Mouse (Mus musculus) natural killer cell, adult 2 months (primary cell): ENCODE results near the gene Nek7.

Experiments used
- DNase-seq, 2 experiments: peaks; one replicate each; pipeline ENCODE4 v3.0.0; 2022; ENCODE audit warnings: low spot score in 2 of 2

The Nek7 gene

DNA sequence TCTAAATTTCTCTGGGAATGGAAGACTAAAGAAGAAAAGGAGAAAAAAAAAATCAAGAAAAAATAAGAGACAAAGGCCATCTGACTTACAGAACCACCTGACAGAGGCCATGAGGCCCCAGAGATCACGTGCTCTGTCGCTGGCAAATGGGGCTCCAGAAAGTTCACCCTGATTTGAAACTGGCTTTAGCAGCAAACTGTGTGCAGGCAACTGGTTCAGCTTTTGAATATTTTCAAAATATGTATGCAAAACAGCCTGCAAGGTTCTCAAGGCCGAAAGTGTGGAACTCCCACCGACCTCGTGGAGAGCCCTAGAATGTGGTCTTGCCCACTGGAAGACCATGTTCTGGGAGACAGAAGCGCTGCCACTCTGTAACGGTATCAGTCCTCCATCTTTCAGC is 11.6 kb downstream of the Nek7 start:
- no peak for DNase-seq

DNA sequence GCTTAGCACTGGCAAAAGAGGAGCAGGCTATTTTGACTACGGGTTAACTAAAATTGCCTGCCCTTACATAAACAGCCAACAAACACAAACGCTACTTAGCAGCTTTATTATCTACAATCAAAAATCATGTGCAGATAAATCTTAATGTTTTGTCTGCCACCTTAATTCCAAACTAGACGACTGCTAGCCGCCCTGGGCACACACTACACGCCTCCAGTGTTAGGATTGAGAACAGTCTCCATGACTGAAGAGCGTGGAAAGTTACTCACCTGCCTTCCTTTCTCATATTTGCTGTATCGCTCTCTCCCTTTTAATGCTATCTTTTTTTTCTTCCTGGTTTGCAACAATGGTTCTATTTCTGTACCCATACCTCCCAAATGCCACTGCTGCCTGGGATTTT is 12.1 kb downstream of the Nek7 start:
- DNase-seq = no peak

DNA sequence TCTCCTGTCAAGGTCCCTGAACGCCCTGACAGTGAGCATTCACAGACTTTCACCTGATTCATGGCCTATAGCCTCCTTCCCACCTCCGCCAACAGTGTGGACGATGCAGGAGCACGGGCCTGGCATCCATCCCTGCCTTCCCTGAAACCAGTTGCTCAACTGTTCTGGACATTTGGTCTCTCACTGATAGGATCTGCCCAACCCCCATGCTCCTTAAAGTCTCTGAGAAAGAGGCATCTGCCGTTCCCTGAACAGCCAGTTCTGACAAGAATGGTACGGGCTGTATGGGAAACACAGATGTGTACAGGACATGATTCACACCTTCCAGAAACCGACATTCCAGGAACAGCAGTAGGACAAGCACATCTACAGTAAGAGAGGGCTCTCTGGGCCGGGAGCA is 13.2 kb downstream of the Nek7 start:
- DNase-seq = no peak

DNA sequence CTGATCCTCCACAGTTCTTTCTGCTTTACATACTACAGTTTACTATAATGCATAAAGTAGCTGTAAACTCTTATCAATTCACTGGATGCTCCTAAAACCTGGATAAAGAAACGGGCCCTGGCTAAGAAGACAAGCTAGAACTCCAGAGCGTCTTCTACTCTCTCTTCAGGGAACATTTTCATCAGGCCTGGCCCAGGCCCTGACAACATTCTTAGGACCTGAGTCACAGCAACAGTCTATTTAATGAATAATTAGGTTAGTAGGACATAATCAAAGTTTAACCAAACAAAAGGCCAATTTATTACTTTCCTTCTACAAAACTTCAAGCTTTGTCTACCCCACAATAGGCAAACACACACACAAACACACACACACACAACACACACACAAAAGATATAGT is 15.2 kb downstream of the Nek7 start:
- DNase-seq = no peak

DNA sequence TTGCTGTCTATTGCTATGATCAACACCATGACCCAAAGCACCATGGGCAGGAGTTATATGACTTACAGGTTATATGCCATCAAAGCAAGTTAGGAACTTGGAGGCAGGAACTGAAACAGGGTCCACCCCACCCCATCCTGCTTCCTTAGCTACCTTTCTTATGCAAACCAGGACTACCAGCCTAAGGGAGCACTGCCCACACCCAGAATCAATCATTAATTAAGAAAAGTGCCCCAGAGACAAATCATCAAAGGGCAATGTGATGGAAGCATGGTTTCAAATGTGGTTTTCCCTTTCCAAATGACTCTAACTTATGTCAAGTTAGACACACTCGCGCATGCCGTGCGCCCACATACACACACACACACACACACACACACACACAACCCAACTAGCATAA is 16.0 kb downstream of the Nek7 start:
- no peak for DNase-seq

DNA sequence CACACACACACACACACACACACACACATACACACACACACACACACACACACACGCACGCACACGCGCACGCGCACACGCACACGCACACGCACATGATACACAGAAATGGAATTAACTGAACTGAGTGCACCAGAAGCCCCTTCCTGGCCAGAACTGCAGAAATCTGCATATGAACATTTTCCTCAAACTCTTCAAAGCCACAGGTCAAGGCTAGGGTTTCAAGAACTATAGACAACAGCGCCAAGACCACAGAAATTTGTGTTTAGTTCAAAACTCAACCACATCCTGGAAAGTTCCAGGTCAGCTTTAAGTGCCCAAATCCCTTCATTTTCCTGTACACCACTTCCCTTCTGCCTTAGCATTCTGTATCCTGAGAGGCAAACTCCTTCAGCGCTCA is 21.9 kb downstream of the Nek7 start:
- no peak for DNase-seq

DNA sequence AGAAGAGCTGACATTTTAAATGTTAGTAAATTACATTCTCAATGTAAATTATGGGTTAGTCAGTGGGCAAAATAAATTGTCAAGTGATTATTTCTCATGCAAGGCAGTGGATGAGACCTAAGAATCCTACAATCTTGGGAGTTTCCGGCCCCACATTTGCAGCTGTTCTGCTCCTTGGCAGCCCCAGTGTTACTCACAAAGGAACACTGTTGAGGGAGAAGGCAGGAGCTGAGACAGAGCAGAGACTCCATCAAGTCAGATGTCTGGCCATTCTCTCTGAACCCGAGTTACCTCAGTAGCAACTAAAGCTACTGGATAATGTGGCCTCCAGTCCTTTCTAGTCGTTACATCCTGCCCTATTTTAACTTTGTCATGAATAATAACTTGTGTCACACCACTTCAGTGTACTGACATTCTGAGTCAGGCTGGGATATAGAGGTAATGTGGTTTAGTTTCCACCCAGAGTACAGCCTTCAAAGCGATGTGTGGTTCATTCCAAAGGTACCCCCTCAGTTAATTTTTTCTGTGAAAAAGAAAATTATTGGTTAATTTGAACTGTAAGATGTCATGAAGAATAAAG is 23.7 kb downstream of the Nek7 start:
- DNase-seq = no peak

DNA sequence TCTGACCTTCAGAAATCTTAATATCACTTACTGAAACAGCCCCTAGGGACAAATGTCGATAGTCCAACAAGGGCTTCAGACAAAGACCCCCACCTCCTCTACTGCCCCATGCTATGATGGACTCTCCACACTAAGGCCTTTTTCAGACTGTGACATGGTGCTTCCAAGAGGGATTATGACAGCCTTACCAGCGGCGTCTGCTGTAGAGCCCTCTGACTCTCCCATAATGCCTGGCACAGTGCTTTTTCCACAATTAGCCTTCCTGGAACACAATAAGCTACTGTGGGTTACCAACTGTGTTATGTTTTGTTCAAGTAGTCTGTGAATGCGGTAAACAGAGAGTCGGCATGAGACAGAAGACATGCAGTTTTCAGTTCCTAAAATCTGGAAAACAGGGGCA is 25.0 kb downstream of the Nek7 start:
- no peak for DNase-seq

DNA sequence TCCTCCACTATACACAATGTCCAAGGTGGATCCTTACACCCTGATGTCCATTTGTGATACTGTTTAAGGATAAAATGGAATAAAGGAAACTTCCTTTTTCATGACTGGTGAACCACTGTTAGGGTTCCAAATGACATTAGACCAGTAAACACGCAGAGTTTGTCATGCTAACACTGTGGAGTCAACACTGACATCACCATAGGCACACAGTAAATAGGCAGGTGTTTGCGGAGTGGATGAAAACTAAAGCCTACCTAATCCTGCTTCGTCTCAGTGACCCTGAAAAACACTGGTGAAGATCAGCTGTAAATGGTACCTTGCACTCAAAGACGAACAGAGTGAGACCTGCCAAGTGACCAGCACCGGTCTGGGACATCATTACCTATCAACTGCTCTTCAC is 26.0 kb downstream of the Nek7 start:
- DNase-seq = no peak

DNA sequence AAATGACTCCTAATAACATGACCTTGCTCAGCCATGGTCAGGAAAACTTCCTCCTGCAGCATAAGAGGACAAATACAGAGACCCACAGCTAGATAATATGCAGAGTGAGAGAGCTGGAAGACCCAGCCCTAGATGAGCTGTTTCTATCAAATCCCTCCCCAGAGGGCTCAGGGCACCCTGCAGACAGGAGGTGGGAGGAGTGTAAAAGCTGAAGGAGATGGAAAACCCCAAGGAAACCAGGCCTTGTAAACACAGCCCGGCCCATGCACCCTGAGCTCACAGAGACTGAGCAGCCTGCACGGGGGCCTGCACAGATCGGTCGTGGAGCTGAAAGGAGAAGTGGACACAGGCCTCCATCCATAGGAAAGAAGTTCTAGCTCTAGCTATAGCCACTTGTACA is 27.5 kb downstream of the Nek7 start:
- DNase-seq = no peak

DNA sequence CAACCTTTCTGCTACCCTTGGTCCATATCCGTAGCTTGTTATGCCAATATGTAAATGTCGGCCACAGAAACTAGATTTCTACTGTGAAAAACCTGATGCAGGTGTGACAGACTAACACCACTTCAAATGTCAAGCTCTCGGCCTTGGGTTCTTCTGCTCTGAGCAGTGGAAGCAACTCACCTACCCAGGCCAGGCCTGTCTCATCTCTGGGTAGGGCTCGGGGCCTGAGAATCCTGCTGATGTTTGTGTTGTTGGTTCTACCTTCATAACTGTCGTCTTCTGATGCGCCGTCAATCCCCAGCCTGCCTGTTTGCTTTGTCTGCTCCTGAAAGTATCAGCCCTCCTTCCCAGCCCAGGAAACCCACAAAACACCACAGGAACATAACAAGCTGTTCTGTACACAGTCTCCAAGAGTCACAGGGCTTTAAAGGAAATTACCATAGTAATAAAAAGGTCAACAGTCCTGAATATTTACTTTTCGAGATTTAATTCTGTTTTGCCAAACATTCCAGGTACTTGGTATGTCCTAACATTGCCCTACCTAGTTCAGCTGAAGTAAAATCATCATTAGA is 29.4 kb downstream of the Nek7 start:
- no peak for DNase-seq

DNA sequence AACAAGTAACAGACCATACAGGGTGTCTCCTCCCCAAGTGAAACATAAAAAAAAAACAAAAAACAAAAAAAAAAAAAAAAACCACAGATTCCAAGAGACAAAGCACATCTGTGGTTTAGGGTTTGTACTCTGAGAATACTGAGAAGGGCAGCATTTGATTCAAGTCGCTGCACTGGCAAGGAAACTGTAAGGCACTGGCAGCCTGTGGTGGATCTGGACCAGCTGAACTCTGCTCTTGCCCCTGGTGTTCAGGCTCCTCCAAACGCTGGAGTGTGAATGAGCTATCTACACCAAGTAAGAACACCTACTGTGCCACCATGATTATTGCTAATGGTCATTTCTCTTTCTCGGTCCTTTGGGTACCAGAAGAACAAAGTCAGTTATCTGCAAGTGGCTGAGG is 30.8 kb downstream of the Nek7 start:
- DNase-seq = no peak

DNA sequence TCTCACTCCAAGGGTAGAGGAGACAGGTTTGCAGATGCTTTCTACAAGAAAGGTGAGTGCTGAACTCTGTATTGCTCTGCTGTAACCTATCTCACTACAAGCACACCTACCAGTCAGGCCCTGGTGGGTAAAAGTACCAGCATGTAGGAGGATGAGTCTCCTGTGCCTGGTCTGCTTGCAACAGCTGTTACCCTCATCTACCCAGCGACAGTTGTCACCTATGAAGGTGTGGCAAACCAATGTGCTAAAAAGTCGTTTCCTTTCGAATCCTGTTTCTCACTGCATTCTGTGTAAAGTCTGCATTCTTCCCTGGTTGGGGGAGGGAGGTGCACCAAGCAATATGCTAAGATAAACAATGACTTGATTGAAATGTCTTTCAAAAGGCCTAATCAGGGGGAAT is 32.1 kb downstream of the Nek7 start:
- DNase-seq = peak; percentile 61 to 76

DNA sequence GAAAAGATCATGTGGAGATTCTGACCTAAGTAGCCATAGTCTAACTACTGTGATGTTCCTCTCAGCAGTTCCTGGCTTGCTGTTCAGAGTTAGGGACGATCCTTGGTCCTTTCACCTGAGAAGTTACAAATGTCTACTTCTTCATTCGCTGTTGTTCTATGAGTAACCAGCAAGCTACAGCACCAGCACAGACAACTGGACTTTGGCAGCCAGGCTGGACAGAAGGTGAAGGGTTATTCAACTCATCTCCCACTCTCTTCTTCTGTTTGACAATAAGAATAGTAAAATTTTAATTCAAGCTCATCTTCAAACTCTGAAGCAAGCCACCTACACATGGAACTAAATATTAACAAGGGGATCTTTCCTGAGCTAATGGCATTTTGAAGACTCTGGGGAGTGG is 33.0 kb downstream of the Nek7 start:
- no peak for DNase-seq

DNA sequence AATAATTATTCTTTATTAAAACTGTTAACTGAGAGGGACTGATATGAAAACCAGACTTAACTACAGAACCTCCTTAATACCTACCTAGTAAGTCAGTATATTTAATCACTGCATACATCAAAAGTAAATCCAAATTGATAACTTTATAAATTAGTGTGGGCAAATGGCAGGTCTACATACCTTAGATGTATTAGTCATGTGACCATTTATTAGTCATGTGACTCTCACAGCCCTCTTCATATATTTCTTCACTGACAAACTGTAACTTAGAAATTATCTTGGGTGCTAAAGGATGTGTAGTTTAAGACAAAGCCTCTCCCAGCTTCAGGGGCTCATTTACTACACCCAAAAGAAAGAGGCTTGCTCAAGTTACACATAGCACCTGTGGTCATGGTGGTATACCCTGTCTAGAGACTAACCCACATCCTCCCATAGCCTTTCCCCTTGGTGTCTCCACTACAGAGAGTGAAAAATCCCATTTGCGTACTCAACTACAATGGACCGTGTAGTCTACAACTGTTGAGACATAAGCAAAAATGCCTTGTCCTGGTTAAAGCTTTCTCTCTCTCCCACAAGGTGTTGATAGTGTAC is 35.4 kb downstream of the Nek7 start:
- DNase-seq = peak; percentile 41 to 65

DNA sequence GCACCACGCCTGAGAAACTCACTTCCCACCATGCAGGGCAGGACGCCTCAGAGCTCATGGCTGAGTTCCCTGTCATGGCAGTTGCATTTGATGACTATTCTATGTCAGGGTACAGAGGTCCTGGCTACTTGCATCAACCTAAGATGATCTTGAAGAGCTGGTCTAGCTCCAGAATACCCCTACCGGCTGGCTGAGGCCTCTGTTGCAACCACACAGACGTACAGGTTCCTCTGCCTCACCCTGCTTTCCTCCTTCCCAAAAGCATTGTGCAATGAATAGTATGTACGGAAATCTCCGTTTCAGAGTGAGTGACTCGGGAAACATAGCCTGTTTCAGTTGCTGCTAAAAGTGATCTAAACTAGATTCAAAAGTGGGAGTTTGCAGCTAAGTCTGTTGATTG is 37.7 kb downstream of the Nek7 start:
- DNase-seq = no peak

DNA sequence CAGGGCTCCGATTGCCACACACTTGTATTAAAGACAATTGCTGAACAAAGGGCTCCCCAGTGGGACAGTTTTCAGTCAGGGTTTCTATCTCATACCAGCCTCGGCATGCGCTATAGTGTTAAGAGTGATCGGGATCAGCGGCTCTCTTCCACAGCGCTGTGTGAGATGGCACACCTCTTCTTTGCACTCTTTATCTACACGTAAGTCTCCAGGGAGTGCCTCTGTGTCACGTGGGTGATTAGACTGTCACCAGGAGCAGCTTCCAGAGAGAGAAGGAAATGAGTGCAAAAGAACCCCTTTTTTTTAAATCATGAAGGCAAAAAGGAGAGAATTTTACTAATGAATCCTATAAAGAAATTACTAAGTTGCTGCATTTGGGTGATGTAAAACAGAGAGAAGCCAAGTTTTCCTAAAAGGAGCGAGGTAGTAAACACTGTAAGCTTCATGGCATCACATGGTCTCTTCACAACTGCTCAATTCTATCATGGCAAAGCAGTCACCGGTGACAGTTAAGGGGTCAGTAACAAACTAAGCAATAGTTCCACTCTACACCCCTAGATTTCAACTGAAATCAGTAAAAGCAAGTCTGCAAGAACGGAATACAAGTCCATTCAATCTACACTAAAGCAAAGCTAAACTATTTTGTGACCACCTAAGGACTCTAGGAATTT is 40.0 kb downstream of the Nek7 start:
- no peak for DNase-seq

DNA sequence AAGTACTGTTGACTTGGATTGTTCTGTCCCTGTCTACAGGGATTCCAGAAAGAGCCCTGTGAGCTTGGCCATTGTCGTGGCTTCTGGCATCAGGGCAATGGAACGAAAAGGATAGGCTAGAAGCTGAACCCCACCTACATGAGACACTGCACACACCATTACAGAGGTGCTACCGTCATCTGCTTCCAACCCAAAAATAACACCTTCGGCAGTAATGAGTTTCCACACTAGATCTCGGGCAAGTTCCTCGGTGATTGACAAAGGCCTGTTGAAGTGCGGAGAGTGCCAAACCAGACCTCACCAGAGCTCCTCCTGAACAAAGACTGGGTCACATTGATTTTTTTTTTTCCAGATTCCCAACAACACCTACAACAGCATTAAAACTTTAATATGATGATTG is 40.7 kb downstream of the Nek7 start:
- no peak for DNase-seq

DNA sequence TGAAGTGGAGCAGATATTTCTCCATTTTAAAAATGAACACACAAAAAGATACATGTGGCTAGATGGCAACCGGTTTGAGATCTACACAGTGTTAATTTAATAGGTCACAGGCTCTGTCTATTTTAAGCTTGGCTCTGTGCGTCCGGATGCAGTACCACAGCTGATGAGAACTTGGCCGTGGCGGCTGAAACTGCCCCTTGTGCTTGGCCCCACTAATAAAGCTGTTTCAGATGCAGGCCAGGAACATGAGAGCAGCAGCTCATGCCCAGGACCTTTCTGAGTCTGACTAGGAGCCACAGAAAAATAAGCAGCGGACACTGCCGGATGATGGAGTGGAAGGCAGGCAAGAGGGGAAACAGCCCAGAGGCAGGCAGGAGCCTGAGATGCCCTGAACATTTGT is 43.1 kb downstream of the Nek7 start:
- DNase-seq = no peak

DNA sequence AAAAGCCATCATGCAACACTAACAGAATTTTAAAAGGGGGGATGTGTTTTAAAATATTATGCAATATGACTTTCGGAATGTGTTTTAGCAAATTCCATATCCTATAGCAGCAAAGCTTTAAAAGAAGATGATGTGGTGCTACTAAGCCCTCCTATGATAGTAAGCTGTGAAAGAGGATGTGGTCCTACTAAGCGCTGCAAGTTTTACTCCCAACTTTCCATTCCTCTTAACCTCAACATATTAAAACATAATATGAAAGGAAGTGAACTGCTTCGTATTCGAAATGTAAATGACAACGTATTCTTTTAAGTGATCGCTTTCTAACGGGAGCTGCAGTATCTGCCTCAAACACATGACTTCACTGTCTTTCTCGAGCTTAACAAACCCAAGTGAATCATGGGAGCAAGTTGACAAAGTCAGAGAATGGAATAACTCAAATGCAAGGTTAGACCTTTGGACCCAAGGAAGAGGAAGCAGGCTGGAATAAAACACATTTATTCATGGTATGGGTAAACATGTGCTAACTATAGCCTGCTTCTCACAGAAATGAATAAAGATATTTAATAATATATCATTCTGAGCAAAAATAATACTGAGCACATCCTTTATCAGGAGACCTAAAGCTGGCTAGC is 43.8 kb downstream of the Nek7 start:
- no peak for DNase-seq

DNA sequence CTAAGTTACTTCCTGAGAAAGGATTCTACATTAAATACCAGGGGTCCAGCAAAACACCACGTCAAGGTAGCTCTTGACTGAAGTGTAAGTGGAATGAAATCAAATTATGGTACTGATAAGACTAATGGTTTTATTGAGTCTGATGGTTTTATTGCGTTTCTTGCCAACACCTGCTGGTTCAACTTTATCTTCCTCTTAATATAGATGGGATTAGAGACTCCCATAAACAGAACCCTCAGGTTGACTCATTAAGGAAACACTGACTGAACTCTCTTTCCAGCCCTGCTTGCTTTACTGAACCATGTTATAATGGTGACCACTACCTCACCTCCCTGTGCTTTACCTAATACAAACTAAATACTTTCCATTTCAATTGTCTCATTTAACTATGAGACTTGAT is 44.3 kb downstream of the Nek7 start:
- DNase-seq = no peak

DNA sequence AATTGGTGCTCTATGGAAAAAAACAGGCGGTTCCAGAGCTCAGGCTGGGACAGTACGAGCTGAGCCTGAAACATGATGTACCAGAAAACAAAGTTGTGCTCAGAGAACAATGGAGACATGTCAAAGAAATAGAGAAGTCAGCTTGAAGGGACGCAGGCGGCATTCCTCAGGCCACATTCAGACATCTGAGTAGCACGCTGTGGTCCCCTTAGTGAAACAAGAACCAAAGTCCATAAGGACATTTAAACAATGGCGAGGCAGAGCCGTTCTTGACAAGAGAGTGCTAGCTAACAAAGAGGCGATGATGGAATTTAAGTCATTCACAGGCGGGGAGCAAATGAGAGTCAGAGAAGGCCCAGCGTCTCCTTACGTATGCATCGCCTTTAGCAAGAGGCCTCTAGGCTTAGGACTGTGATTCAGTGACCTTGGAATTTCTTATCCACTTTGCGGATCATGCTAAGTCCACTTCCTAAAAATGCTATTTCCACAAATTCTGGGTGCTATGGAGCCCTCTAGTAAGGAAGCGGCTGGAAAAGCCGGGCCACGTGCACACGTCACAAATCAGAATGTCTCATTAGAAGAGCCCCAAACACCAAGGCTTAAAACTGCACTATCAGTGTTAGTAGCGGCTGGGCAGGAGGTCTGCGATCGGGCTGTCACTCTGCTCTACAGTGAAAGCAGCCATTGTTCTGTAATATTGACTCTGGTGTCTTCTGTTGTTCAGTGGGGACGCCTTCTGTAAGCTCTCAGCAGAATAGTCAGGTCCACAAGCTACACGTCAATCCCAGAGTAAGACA is 48.2 kb downstream of the Nek7 start:
- DNase-seq = no peak
